Mouse (Mus musculus): Measurements from ENCODE around the gene Asphd2. TPM values are rescaled to one million over a fixed set of nuclear protein-coding genes. Genes with fewer than 3 reads are reported as not detected.
A peak's percentile ranks its signal among the peaks of the same experiment; 100 is the strongest.

The Asphd2 gene
- polyA plus RNA-seq, 1 experiment from 2014 or later, result 0.30 TPM

GRCm38 (mm10) chr5:112369326-112369725 is 25.3 kb downstream of the Asphd2 start:
- H3K27ac ChIP-seq, result no peak overlapping the region
- 84% methylated on average over 13 of the region's 13 CpGs for WGBS (ENCODE audit: insufficient replicate concordance)
- DNase-seq (no peak), ATAC-seq (ENCODE audit: low read depth) (no peak)
- H3K9ac ChIP-seq, result no peak overlapping the region
- H3K4me3 ChIP-seq (replicated peaks), result no peak overlapping the region
- no peaks in the 10 kb centered on the region for H3K9me3 ChIP-seq (replicated peaks)
- H3K27me3 ChIP-seq, result no peaks in the 10 kb centered on the region
- no peak overlapping the region for H3K4me2 ChIP-seq
- H3K4me1 ChIP-seq (replicated peaks), result no peaks in the 10 kb centered on the region
- peaks cover 84% of the 10 kb centered on the region for H3K36me3 ChIP-seq

- Histone ChIP-seq H3K27ac (no peak overlapping the region), H3K4me3 (replicated peaks) (no peak overlapping the region), H3K4me1 (replicated peaks) (peaks cover 3% of the 10 kb centered on the region; the same call in 1 of the 2 replicates), H3K9me3 (replicated peaks) (no peaks in the 10 kb centered on the region), H3K27me3 (no peaks in the 10 kb centered on the region), H3K36me3 (peaks cover 86% of the 10 kb centered on the region), H3K4me2 (no peak overlapping the region), H3K9ac (no peak overlapping the region)
- no peak for DNase-seq
- ATAC-seq (ENCODE audit: low read depth), result no peak
- 79% methylated on average over 10 of the region's 10 CpGs for WGBS (ENCODE audit: insufficient replicate concordance)
Measured at GRCm38 (mm10) chr5:112368666-112369065, 26.0 kb downstream of the Asphd2 start.

- Histone ChIP-seq H3K27ac (no peak overlapping the region), H3K36me3 (peaks cover 86% of the 10 kb centered on the region), H3K4me2 (no peak overlapping the region), H3K4me1 (replicated peaks) (peaks cover 10% of the 10 kb centered on the region), H3K4me3 (replicated peaks) (no peak overlapping the region), H3K9me3 (replicated peaks) (no peaks in the 10 kb centered on the region), H3K27me3 (no peaks in the 10 kb centered on the region), H3K9ac (no peak overlapping the region)
- 68% methylated on average over 12 of the region's 12 CpGs for WGBS (ENCODE audit: insufficient replicate concordance)
- no peak for ATAC-seq (ENCODE audit: low read depth)
- DNase-seq, result no peak
Measured at GRCm38 (mm10) chr5:112367929-112368328, 26.7 kb downstream of the Asphd2 start.

GRCm38 (mm10) chr5:112367338-112367737 is 27.3 kb downstream of the Asphd2 start:
- Histone ChIP-seq H3K9me3 (replicated peaks) (no peaks in the 10 kb centered on the region), H3K4me2 (no peak overlapping the region), H3K9ac (no peak overlapping the region), H3K27me3 (no peaks in the 10 kb centered on the region), H3K27ac (no peak overlapping the region), H3K36me3 (peaks cover 82% of the 10 kb centered on the region), H3K4me3 (replicated peaks) (no peak overlapping the region), H3K4me1 (replicated peaks) (peaks cover 15% of the 10 kb centered on the region)
- WGBS (ENCODE audit: insufficient replicate concordance), result 78% methylated on average over 4 of the region's 4 CpGs
- DNase-seq, result no peak
- ATAC-seq (ENCODE audit: low read depth), result no peak

- no peaks in the 10 kb centered on the region for H3K27me3 ChIP-seq
- H3K9ac ChIP-seq, result no peak overlapping the region
- ATAC-seq (ENCODE audit: low read depth) (no peak), DNase-seq (no peak)
- H3K36me3 ChIP-seq, result peaks cover 84% of the 10 kb centered on the region
- H3K4me3 ChIP-seq (replicated peaks), result no peak overlapping the region
- H3K9me3 ChIP-seq (replicated peaks), result peaks cover 3% of the 10 kb centered on the region; the same call in 1 of the 2 replicates
- WGBS (ENCODE audit: insufficient replicate concordance), result 75% methylated on average over 6 of the region's 6 CpGs
- H3K4me2 ChIP-seq, result no peak overlapping the region
- peaks cover 15% of the 10 kb centered on the region for H3K4me1 ChIP-seq (replicated peaks)
- no peak overlapping the region for H3K27ac ChIP-seq
Measured at GRCm38 (mm10) chr5:112366879-112367278, 27.8 kb downstream of the Asphd2 start.

GRCm38 (mm10) chr5:112364184-112364797 is 30.4 kb downstream of the Asphd2 start:
- Histone ChIP-seq H3K9me3 (replicated peaks) (peaks cover 6% of the 10 kb centered on the region; the same call in 1 of the 2 replicates), H3K4me1 (replicated peaks) (peaks cover 27% of the 10 kb centered on the region), H3K9ac (no peak overlapping the region), H3K36me3 (peaks cover 62% of the 10 kb centered on the region), H3K27ac (no peak overlapping the region), H3K4me2 (no peak overlapping the region), H3K27me3 (no peaks in the 10 kb centered on the region), H3K4me3 (replicated peaks) (no peak overlapping the region)
- 73% methylated on average over 10 of the region's 10 CpGs for WGBS (ENCODE audit: insufficient replicate concordance)
- ATAC-seq (ENCODE audit: low read depth), result no peak
- DNase-seq, result no peak

GRCm38 (mm10) chr5:112360077-112360476 is 34.6 kb downstream of the Asphd2 start:
- H3K4me3 ChIP-seq (replicated peaks), result no peak overlapping the region
- ATAC-seq (ENCODE audit: low read depth), result no peak

GRCm38 (mm10) chr5:112359520-112359919 is 35.1 kb downstream of the Asphd2 start:
- Histone ChIP-seq H3K4me3 (replicated peaks) (peak overlapping the region; percentile 28; the same call in 1 of the 2 replicates), H3K9me3 (replicated peaks) (peaks cover 6% of the 10 kb centered on the region; the same call in 1 of the 2 replicates), H3K4me1 (replicated peaks) (peaks cover 65% of the 10 kb centered on the region), H3K36me3 (peaks cover 48% of the 10 kb centered on the region), H3K27ac (peak overlapping the region; percentile 88), H3K9ac (peak overlapping the region; percentile 62), H3K4me2 (peak overlapping the region; percentile 52), H3K27me3 (no peaks in the 10 kb centered on the region)
- 22% methylated on average over 4 of the region's 4 CpGs for WGBS (ENCODE audit: insufficient replicate concordance)
- DNase-seq, result peak; percentile 63
- peak; percentile 91 for ATAC-seq (ENCODE audit: low read depth)

More at GRCm38 (mm10) chr5:112360077-112360476, 34.6 kb downstream of the Asphd2 start:
- Histone ChIP-seq H3K9me3 (replicated peaks) (peaks cover 6% of the 10 kb centered on the region; the same call in 1 of the 2 replicates), H3K36me3 (peaks cover 50% of the 10 kb centered on the region), H3K27me3 (no peaks in the 10 kb centered on the region), H3K4me2 (peak overlapping the region; percentile 52), H3K9ac (peak overlapping the region; percentile 44; the same call in 1 of the 2 replicates), H3K4me1 (replicated peaks) (peaks cover 64% of the 10 kb centered on the region), H3K27ac (peak overlapping the region; percentile 88)
- 71% methylated on average over 3 of the region's 3 CpGs for WGBS (ENCODE audit: insufficient replicate concordance)
- no peak for DNase-seq

- Histone ChIP-seq H3K4me3 (replicated peaks) (no peak overlapping the region), H3K9me3 (replicated peaks) (no peaks in the 10 kb centered on the region), H3K9ac (no peak overlapping the region), H3K4me2 (no peak overlapping the region), H3K27ac (no peak overlapping the region; the same call in 1 of the 2 replicates), H3K36me3 (peaks cover 43% of the 10 kb centered on the region), H3K4me1 (replicated peaks) (peaks cover 50% of the 10 kb centered on the region), H3K27me3 (no peaks in the 10 kb centered on the region)
- DNase-seq (no peak), ATAC-seq (ENCODE audit: low read depth) (no peak)
- 59% methylated on average over 9 of the region's 9 CpGs for WGBS (ENCODE audit: insufficient replicate concordance)
Measured at GRCm38 (mm10) chr5:112356322-112356721, 38.3 kb downstream of the Asphd2 start.

GRCm38 (mm10) chr5:112355910-112356309 is 38.8 kb downstream of the Asphd2 start, which contains the start of gene Gm6583:
Gene Gm6583, minus strand, starts transcription at chr5:112356033.
- Histone ChIP-seq H3K4me1 (replicated peaks) (peaks cover 50% of the 10 kb centered on the region), H3K4me2 (no peak within 1 kb of the TSS), H3K36me3 (peaks cover 47% of the 10 kb centered on the region), H3K27ac (peak within 1 kb of the TSS; percentile 59), H3K27me3 (no peaks in the 10 kb centered on the region), H3K9ac (0 out of 2 replicates have a peak within 1 kb of the TSS, but pooled peaks have one; percentile 13), H3K9me3 (replicated peaks) (no peaks in the 10 kb centered on the region), H3K4me3 (replicated peaks) (no peak within 1 kb of the TSS)
- WGBS (ENCODE audit: insufficient replicate concordance), result 38% methylated on average over 13 of the region's 13 CpGs
- DNase-seq (no peak), ATAC-seq (ENCODE audit: low read depth) (peak; percentile 42)

GRCm38 (mm10) chr5:112355493-112355892 is 39.2 kb downstream of the Asphd2 start:
- Histone ChIP-seq H3K36me3 (peaks cover 50% of the 10 kb centered on the region), H3K4me2 (no peak overlapping the region), H3K9ac (no peak overlapping the region), H3K9me3 (replicated peaks) (no peaks in the 10 kb centered on the region), H3K4me1 (replicated peaks) (peaks cover 50% of the 10 kb centered on the region), H3K4me3 (replicated peaks) (no peak overlapping the region), H3K27me3 (no peaks in the 10 kb centered on the region), H3K27ac (peak overlapping the region; percentile 59)
- DNase-seq (no peak), ATAC-seq (ENCODE audit: low read depth) (no peak)
- 52% methylated on average over 6 of the region's 6 CpGs for WGBS (ENCODE audit: insufficient replicate concordance)

GRCm38 (mm10) chr5:112349169-112349568 is 45.5 kb downstream of the Asphd2 start:
- Histone ChIP-seq H3K4me1 (replicated peaks) (peaks cover 28% of the 10 kb centered on the region), H3K9me3 (replicated peaks) (no peaks in the 10 kb centered on the region), H3K27ac (no peak overlapping the region), H3K4me2 (no peak overlapping the region), H3K27me3 (no peaks in the 10 kb centered on the region), H3K36me3 (peaks cover 58% of the 10 kb centered on the region), H3K9ac (no peak overlapping the region), H3K4me3 (replicated peaks) (no peak overlapping the region)
- ATAC-seq (ENCODE audit: low read depth) (no peak), DNase-seq (no peak)
- 80% methylated on average over 8 of the region's 8 CpGs for WGBS (ENCODE audit: insufficient replicate concordance)

Measured in liver, embryonic 13.5 days (tissue).